Mouse (Mus musculus): ENCODE results near the gene Map2k5.

GRCm38 (mm10) chr9:63269839-63270238 is 107.9 kb downstream of the Map2k5 start:
- TF ChIP-seq POLR2A (IDR thresholded peaks at IDR 0.05; ENCODE audit: low read depth, low read length) (no peak), CTCF (IDR thresholded peaks at IDR 0.05; ENCODE audit: extremely low read depth, insufficient read depth, insufficient read length, insufficient replicate concordance) (no peak)
